Mouse (Mus musculus): ENCODE data around the gene Unc5c. TPM values are rescaled to one million over a fixed set of nuclear protein-coding genes. Genes with fewer than 3 reads are reported as not detected.

Gene Unc5c
- 13.6 and 15.6 TPM in 2 replicates for polyA plus RNA-seq (2015; fragmentation: Nextera tagmentation; extraction: Ambion mirVana)

GRCm38 (mm10) chr3:141465104-141465705 lies at the start of gene Unc5c:
Gene Unc5c, plus strand, starts transcription at chr3:141465216.
- 1% methylated on average over 60 of the region's 61 CpGs for WGBS
- peak; percentile 42; the same call in 1 of the 2 replicates for TF ChIP-seq CTCF (IDR thresholded peaks at IDR 0.05; ENCODE audit: low read depth)
- peak within 1 kb of the TSS; percentile 86 for H3K27ac ChIP-seq
- H3K4me2 ChIP-seq (ENCODE audit: low read length) = peak within 1 kb of the TSS; percentile 92
- peak within 1 kb of the TSS; percentile 71 for H3K9ac ChIP-seq (ENCODE audit: low read depth, low read length)
- ATAC-seq (replicated peaks; ENCODE audit: low FRiP score, low read depth) (peak; percentile 88), DNase-seq (ENCODE audit: low spot score) (peak; percentile 95)
- no peaks in the 10 kb centered on the region for H3K36me3 ChIP-seq (ENCODE audit: insufficient read depth, low read length)
- H3K4me1 ChIP-seq (replicated peaks; ENCODE audit: insufficient read depth, low read length) = no peaks in the 10 kb centered on the region
- no peaks in the 10 kb centered on the region for H3K27me3 ChIP-seq (ENCODE audit: insufficient read depth, low read length)
- H3K4me3 ChIP-seq (replicated peaks; ENCODE audit: low read depth, low read length) = peak within 1 kb of the TSS; percentile 88
- no peaks in the 10 kb centered on the region for H3K9me3 ChIP-seq (replicated peaks; ENCODE audit: low read length)

GRCm38 (mm10) chr3:141457475-141457874 lies 7.5 kb upstream of the Unc5c start:
- Histone ChIP-seq H3K36me3 (ENCODE audit: insufficient read depth, low read length) (no peaks in the 10 kb centered on the region), H3K27me3 (ENCODE audit: insufficient read depth, low read length) (no peaks in the 10 kb centered on the region), H3K4me3 (replicated peaks; ENCODE audit: low read depth, low read length) (no peak overlapping the region), H3K4me1 (replicated peaks; ENCODE audit: insufficient read depth, low read length) (no peaks in the 10 kb centered on the region), H3K9me3 (replicated peaks; ENCODE audit: low read length) (no peaks in the 10 kb centered on the region), H3K4me2 (ENCODE audit: low read length) (no peak overlapping the region), H3K27ac (no peak overlapping the region), H3K9ac (ENCODE audit: low read depth, low read length) (no peak overlapping the region)
- 93% methylated on average over 2 of the region's 2 CpGs for WGBS
- peak; percentile 60 for TF ChIP-seq CTCF (IDR thresholded peaks at IDR 0.05; ENCODE audit: low read depth)
- DNase-seq (ENCODE audit: low spot score) = peak; percentile 22
- ATAC-seq (replicated peaks; ENCODE audit: low FRiP score, low read depth) = no peak

- DNase-seq (ENCODE audit: low spot score) (no peak), ATAC-seq (replicated peaks; ENCODE audit: low FRiP score, low read depth) (no peak)
- Histone ChIP-seq H3K27me3 (ENCODE audit: insufficient read depth, low read length) (no peaks in the 10 kb centered on the region), H3K9ac (ENCODE audit: low read depth, low read length) (no peak overlapping the region), H3K4me1 (replicated peaks; ENCODE audit: insufficient read depth, low read length) (no peaks in the 10 kb centered on the region), H3K36me3 (ENCODE audit: insufficient read depth, low read length) (no peaks in the 10 kb centered on the region), H3K27ac (no peak overlapping the region), H3K4me3 (replicated peaks; ENCODE audit: low read depth, low read length) (no peak overlapping the region), H3K9me3 (replicated peaks; ENCODE audit: low read length) (no peaks in the 10 kb centered on the region), H3K4me2 (ENCODE audit: low read length) (no peak overlapping the region)
- TF ChIP-seq CTCF (IDR thresholded peaks at IDR 0.05; ENCODE audit: low read depth) = peak; percentile 26; the same call in 1 of the 2 replicates
- WGBS = 79% methylated on average over 7 of the region's 7 CpGs
These were observed 2.5 kb upstream of the Unc5c start for GRCm38 (mm10) chr3:141462482-141462881.

DNA sequence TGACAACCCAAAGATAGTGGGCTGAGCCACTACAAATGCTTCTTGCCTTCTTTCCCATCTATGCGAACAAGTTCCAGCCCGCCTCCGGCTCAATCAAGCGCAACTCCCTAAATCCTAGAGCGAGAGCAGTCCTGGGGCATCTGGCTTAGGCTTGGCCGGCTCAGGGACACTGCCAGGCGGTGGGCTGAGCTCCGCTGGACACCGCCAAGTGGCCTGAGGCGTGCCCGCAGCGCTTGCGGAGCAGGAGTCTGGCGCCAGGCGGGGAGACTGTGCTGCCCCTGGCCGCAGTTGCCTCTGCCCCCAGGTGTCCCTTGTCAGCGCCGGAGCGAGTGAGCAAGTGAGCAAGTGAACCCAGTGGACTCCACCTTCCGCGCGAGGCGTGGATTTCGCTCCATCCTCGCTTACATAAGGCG lies 319 bp upstream of the Unc5c start:
- H3K9me3 ChIP-seq (replicated peaks; ENCODE audit: low read length) = no peaks in the 10 kb centered on the region
- peak overlapping the region; percentile 88 for H3K4me3 ChIP-seq (replicated peaks; ENCODE audit: low read depth, low read length)
- H3K4me2 ChIP-seq (ENCODE audit: low read length) = peak overlapping the region; percentile 92
- no peaks in the 10 kb centered on the region for H3K4me1 ChIP-seq (replicated peaks; ENCODE audit: insufficient read depth, low read length)
- 0 out of 2 replicates have a peak, but pooled peaks have one; percentile 25 for TF ChIP-seq CTCF (IDR thresholded peaks at IDR 0.05; ENCODE audit: low read depth)
- H3K36me3 ChIP-seq (ENCODE audit: insufficient read depth, low read length) = no peaks in the 10 kb centered on the region
- WGBS = 0% methylated on average over 26 of the region's 26 CpGs
- peak overlapping the region; percentile 86 for H3K27ac ChIP-seq
- peak; percentile 87 for DNase-seq (ENCODE audit: low spot score)
- peak; percentile 84 for ATAC-seq (replicated peaks; ENCODE audit: low FRiP score, low read depth)
- H3K9ac ChIP-seq (ENCODE audit: low read depth, low read length) = peak overlapping the region; percentile 71
- H3K27me3 ChIP-seq (ENCODE audit: insufficient read depth, low read length) = no peaks in the 10 kb centered on the region

- ATAC-seq (replicated peaks; ENCODE audit: low FRiP score, low read depth) (no peak), DNase-seq (ENCODE audit: low spot score) (peak; percentile 58)
- H3K9ac ChIP-seq (ENCODE audit: low read depth, low read length) = peak overlapping the region; percentile 71
- no peaks in the 10 kb centered on the region for H3K36me3 ChIP-seq (ENCODE audit: insufficient read depth, low read length)
- H3K27me3 ChIP-seq (ENCODE audit: insufficient read depth, low read length) = no peaks in the 10 kb centered on the region
- peak overlapping the region; percentile 86; the same call in 1 of the 2 replicates for H3K27ac ChIP-seq
- peak; percentile 9; the same call in 1 of the 2 replicates for TF ChIP-seq CTCF (IDR thresholded peaks at IDR 0.05; ENCODE audit: low read depth)
- H3K9me3 ChIP-seq (replicated peaks; ENCODE audit: low read length) = no peaks in the 10 kb centered on the region
- H3K4me2 ChIP-seq (ENCODE audit: low read length) = peak overlapping the region; percentile 92
- no peaks in the 10 kb centered on the region for H3K4me1 ChIP-seq (replicated peaks; ENCODE audit: insufficient read depth, low read length)
- peak overlapping the region; percentile 88 for H3K4me3 ChIP-seq (replicated peaks; ENCODE audit: low read depth, low read length)
- WGBS = under 1% methylated on average over 20 of the region's 20 CpGs
These were observed 1.0 kb downstream of the Unc5c start for GRCm38 (mm10) chr3:141466061-141466460.

- no peak for TF ChIP-seq CTCF (IDR thresholded peaks at IDR 0.05; ENCODE audit: low read depth)
- Histone ChIP-seq H3K4me2 (ENCODE audit: low read length) (peak overlapping the region; percentile 92), H3K4me3 (replicated peaks; ENCODE audit: low read depth, low read length) (peak overlapping the region; percentile 88), H3K4me1 (replicated peaks; ENCODE audit: insufficient read depth, low read length) (no peaks in the 10 kb centered on the region), H3K9ac (ENCODE audit: low read depth, low read length) (peak overlapping the region; percentile 35; the same call in 1 of the 2 replicates), H3K27me3 (ENCODE audit: insufficient read depth, low read length) (no peaks in the 10 kb centered on the region), H3K9me3 (replicated peaks; ENCODE audit: low read length) (no peaks in the 10 kb centered on the region), H3K36me3 (ENCODE audit: insufficient read depth, low read length) (no peaks in the 10 kb centered on the region), H3K27ac (peak overlapping the region; percentile 25; the same call in 1 of the 2 replicates)
- peak; percentile 70 for DNase-seq (ENCODE audit: low spot score)
- 10% methylated on average over 3 of the region's 3 CpGs for WGBS
- no peak for ATAC-seq (replicated peaks; ENCODE audit: low FRiP score, low read depth)
These were observed 1.8 kb downstream of the Unc5c start for GRCm38 (mm10) chr3:141466727-141467335.
